Mouse (Mus musculus) heart, embryonic 11.5 days (tissue): Measurements from ENCODE around the gene Fnbp1l. TPM values are rescaled to one million over a fixed set of nuclear protein-coding genes. Genes with fewer than 3 reads are reported as not detected.

ENCODE experiments used
- ATAC-seq: fragments of 200-750 bp; cut with Nextera tagmentation; replicated peaks from 2 replicates; pipeline ENCODE4 v1.8.0; 2017; ENCODE audit warnings: moderate library complexity; ENCODE audit not compliant: insufficient number of reproducible peaks, low FRiP score, low TSS enrichment
- H3K27ac ChIP-seq: fragments of 300-500 bp; sonication (generic); 2 replicates; pipeline ENCODE4 v1.5.1; 2014; ENCODE audit warnings: mild to moderate bottlenecking, low read depth, low read length
- H3K27me3 ChIP-seq: fragments of 300-500 bp; sonication (generic); 2 replicates; pipeline ENCODE4 v1.6.1; 2014; ENCODE audit warnings: mild to moderate bottlenecking, low read length, mixed read lengths; ENCODE audit not compliant: control insufficient read depth, insufficient read depth
- H3K36me3 ChIP-seq: fragments of 300-500 bp; sonication (generic); 2 replicates; pipeline ENCODE4 v1.6.1; 2014; ENCODE audit warnings: mild to moderate bottlenecking, low read length, moderate library complexity, mixed read lengths; ENCODE audit not compliant: control insufficient read depth, insufficient read depth
- H3K4me1 ChIP-seq: fragments of 300-500 bp; sonication (generic); 2 replicates; pipeline ENCODE4 v1.6.1; 2014; ENCODE audit warnings: low read length; ENCODE audit not compliant: control insufficient read depth, insufficient read depth
- H3K4me2 ChIP-seq: fragments of 300-500 bp; sonication (generic); 2 replicates; pipeline ENCODE4 v1.6.1; 2014; ENCODE audit warnings: mild to moderate bottlenecking, moderate library complexity
- H3K4me3 ChIP-seq: fragments of 300-500 bp; sonication (generic); 2 replicates; pipeline ENCODE4 v1.5.1; 2014; ENCODE audit warnings: low read depth, low read length
- H3K9ac ChIP-seq: fragments of 300-500 bp; sonication (generic); 2 replicates; pipeline ENCODE4 v1.6.1; 2014; ENCODE audit warnings: mild to moderate bottlenecking, low read depth, low read length, moderate library complexity
- H3K9me3 ChIP-seq: fragments of 300-500 bp; sonication (generic); replicated peaks from 2 replicates; pipeline ENCODE4 v1.6.1; 2016; ENCODE audit warnings: low read length; ENCODE audit not compliant: control insufficient read depth
- WGBS: fragments of 180-500 bp; shearing (Covaris S2); extraction: QIAGEN DNeasy Blood & Tissue Kit; methylation state at CpG from one replicate; pipeline ENCODE4 v1.1.7; 2014; ENCODE audit not compliant: insufficient replicate concordance; 5-methylcytosine and 5-hydroxymethylcytosine counted together
- polyA plus RNA-seq: library from polyadenylated mRNA; unstranded; fragments of >200 nt; fragmentation: Nextera tagmentation; extraction: Ambion mirVana; gene quantifications from 2 replicates; pipeline ENCODE4 v1.2.1, GENCODE M21; 2014

Gene Fnbp1l
- polyA plus RNA-seq, 1 experiment from 2014 or later: 35.1 TPM

DNA sequence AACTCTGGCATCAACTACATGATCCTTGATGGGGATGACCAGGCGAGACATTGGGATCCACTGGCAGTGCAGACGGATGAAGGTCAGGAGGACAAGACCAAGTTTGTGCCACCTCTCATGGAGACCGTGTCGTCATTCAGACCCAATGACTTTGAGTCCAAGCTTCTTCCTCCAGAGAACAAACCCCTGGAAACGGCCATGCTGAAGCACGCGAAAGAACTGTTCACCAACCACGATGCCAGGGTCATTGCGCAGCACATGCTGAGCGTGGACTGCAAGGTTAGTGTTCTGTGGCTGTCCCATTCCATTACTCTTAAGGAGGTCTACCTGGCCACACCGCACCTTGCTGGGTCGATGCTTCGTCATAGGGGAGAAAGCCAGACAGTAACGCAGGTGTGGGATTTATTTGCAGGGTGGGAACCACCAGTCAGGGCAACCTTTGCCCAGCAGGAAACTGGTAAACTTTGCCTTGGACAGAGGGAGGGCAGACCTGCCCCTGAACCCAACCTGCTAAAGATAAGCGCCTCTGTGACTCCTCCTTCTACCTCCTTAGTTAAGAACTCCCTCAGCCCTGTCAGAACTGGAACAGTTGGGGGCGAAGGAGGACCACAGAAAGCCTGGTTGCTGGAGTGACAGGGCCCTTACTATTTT is 106.7 kb downstream of the Fnbp1l start:
- WGBS: 88% methylated on average over 16 of the region's 16 CpGs
- no peak overlapping the region for H3K9ac ChIP-seq
- H3K4me3 ChIP-seq: no peak overlapping the region
- H3K36me3 ChIP-seq: no peaks in the 10 kb centered on the region
- peaks cover 32% of the 10 kb centered on the region for H3K4me1 ChIP-seq
- no peaks in the 10 kb centered on the region for H3K9me3 ChIP-seq
- no peaks in the 10 kb centered on the region for H3K27me3 ChIP-seq
- H3K4me2 ChIP-seq: no peak overlapping the region
- H3K27ac ChIP-seq: no peak overlapping the region
- no peak for ATAC-seq

DNA sequence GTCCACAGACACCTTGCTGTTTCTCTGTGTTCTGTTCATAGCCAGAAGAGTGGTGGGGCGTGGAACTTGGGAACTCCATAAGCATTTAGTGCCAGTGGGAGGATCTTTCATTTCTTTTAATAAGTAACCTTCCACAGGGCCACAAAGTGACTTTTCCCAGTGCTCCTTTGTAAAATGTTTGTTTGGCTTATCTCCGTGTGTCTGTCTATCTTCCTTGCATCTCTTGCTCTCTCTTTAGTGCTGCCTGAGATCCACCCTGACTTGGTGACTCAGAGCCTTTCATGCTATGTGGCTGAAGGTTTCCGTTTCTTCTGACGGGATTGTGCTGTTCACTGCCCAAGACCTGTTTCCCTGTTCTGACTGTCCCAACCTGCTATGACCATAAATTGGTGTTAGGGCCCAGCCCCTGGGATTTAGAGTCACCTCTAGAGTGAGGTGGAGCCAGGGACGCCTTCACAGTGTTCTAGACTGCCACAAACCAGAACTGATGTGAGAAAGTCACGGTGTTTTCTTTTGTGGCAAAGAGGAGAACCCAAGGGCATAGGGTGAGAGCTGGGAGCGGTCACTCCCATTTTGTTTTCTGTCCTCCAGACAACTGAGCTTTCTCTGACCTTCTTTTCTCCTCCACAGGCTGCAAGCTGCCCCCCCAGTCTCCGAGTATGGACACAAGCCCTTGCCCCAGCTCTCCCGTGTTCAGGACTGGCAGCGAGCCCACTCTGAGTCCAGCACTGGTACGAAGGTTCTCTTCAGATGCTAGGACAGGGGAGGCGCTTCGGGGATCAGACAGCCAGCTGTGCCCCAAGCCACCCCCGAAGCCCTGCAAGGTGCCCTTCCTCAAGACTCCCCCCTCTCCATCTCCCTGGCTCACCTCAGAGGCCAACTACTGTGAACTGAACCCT is 107.5 kb downstream of the Fnbp1l start:
- WGBS: 81% methylated on average over 14 of the region's 14 CpGs
- no peak overlapping the region for H3K9ac ChIP-seq
- H3K27me3 ChIP-seq: no peaks in the 10 kb centered on the region
- H3K27ac ChIP-seq: no peak overlapping the region
- no peak for ATAC-seq
- peaks cover 32% of the 10 kb centered on the region for H3K4me1 ChIP-seq
- H3K4me2 ChIP-seq: no peak overlapping the region
- H3K9me3 ChIP-seq: no peaks in the 10 kb centered on the region
- no peaks in the 10 kb centered on the region for H3K36me3 ChIP-seq
- no peak overlapping the region for H3K4me3 ChIP-seq

DNA sequence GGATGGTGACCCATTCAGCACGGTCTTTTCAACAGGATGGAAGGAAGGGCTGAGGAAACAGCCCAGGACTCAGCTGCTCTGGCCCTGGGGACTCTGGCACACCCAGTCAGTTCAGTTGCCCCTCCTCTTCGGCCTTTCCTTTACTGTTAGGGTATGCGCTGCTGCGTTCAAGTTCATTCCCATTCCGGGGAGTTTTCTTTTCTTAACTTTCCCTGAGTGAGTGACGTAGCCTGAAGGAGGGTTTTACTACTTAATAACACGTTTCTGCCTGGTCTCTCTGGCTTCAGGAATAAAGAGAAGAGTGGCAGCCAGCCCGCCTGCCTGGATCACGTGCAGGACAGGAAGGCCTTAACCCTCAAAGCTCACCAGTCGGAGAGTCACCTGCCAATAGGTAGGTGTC is 108.6 kb downstream of the Fnbp1l start:
- H3K36me3 ChIP-seq: no peaks in the 10 kb centered on the region
- no peaks in the 10 kb centered on the region for H3K27me3 ChIP-seq
- no peak overlapping the region for H3K9ac ChIP-seq
- no peaks in the 10 kb centered on the region for H3K9me3 ChIP-seq
- H3K4me1 ChIP-seq: peaks cover 26% of the 10 kb centered on the region
- H3K4me3 ChIP-seq: no peak overlapping the region
- no peak overlapping the region for H3K4me2 ChIP-seq
- 68% methylated on average over 10 of the region's 10 CpGs for WGBS
- H3K27ac ChIP-seq: no peak overlapping the region
- ATAC-seq: no peak

DNA sequence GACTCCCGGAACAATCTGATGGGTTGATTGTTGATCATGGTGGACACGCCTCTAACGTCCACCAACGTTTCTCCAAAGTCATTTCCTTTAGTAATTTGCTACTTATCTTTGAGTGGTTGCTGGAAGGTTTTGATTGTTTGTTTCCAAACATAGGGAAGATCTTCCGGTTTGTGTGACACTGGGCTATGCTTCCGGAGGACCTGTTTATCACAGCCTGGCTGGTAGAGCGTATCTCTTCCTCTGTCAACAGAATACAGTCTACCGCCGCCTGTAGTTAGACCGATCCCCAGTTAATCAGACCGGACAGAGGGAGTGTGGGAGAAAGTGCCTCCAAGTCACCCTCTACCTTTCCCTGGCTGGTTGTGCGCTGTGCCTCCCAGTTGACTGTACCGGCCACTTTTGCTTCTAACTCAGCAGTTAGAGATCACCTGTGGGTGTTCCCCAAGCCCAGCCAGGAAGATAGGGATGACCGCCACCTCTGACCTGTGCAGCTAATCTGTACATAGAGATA is 109.2 kb downstream of the Fnbp1l start:
- H3K4me3 ChIP-seq: no peak overlapping the region
- no peak for ATAC-seq
- no peaks in the 10 kb centered on the region for H3K27me3 ChIP-seq
- H3K27ac ChIP-seq: no peak overlapping the region
- peak overlapping the region; percentile 24 for H3K4me2 ChIP-seq
- peaks cover 19% of the 10 kb centered on the region for H3K4me1 ChIP-seq
- H3K9ac ChIP-seq: no peak overlapping the region
- no peaks in the 10 kb centered on the region for H3K36me3 ChIP-seq
- no peaks in the 10 kb centered on the region for H3K9me3 ChIP-seq
- WGBS: 53% methylated on average over 14 of the region's 14 CpGs

DNA sequence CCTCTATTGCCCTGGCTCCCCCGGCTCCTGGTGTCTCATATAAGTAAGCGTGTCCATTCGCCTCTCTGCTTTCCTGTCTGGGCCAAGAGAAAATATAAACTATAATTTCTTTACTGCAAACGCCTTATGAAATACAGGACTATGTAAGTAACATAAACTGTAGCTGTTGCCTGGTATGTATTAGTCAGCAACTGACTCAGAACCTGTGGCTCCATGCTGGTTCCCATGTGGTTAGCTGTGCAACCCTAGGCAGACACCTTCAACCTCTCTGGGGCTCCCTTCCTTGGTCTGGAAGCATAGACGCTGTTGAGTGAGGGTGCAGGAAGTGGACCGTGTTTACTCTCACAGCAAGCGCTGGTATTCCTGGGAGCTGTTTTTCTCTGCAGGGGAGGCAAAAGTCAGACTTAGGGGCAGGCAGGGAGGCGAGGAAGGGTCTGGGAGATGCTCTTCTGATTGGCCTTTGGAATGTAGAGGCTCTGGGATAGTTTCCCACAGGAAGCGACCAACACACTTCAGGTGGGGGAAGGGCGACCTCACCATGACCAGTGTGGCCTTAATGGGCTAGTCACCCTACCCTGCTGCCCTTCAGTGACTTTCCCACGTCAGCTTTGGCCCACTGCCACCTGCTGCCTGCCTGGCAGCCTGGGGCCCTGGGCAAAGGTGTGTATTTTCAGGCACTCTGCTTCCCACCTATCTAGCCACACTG is 109.8 kb downstream of the Fnbp1l start:
- no peak for ATAC-seq
- Histone ChIP-seq H3K27ac (no peak overlapping the region), H3K36me3 (no peaks in the 10 kb centered on the region), H3K9ac (no peak overlapping the region), H3K4me3 (no peak overlapping the region), H3K27me3 (no peaks in the 10 kb centered on the region), H3K4me1 (peaks cover 15% of the 10 kb centered on the region), H3K4me2 (peak overlapping the region; percentile 24; the same call in 1 of the 2 replicates), H3K9me3 (no peaks in the 10 kb centered on the region)
- WGBS: 46% methylated on average over 11 of the region's 11 CpGs

DNA sequence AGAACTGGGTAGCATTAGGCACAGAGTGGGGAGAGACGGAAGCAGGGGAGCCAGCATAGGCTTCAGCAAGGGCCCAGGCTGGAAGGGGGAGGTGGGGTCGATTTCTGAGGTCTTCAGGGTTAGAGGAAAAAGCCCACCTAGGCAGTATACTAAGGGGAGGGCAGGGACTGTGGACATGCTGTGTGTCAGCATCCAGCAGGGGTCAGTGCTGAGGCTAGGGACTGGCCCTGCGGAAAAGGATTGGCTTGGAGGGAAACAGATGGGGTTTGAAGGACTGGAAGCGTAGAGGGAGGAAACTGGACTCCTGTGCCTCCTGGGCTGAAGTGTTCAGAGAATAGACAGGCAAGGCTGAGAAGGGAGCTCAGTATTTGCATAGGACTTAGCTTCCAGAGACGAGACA is 110.4 kb downstream of the Fnbp1l start:
- no peak overlapping the region for H3K27ac ChIP-seq
- no peak; the same call in 1 of the 2 replicates for ATAC-seq
- H3K27me3 ChIP-seq: no peaks in the 10 kb centered on the region
- 26% methylated on average over 5 of the region's 5 CpGs for WGBS
- no peak overlapping the region for H3K9ac ChIP-seq
- no peaks in the 10 kb centered on the region for H3K9me3 ChIP-seq
- H3K36me3 ChIP-seq: no peaks in the 10 kb centered on the region
- no peak overlapping the region for H3K4me2 ChIP-seq
- no peak overlapping the region for H3K4me3 ChIP-seq
- H3K4me1 ChIP-seq: peaks cover 15% of the 10 kb centered on the region

DNA sequence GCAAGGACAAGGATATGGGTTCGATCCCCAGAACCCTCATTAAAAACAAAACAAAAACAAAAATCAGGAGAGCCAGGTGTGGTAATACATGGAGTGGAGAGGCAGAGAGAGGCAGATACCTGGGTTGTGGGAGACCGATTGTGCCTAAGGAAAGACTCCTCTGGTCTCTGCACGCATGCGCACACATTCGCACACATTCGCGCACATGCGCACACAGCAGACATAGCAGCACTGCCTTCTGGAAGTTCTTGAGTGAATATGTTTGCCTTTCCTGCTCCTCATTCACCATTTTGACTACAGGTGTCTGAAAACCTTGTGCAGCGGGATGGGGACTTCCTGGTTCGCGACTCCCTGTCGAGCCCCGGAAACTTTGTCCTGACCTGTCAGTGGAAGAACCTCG is 111.7 kb downstream of the Fnbp1l start:
- no peak overlapping the region for H3K27ac ChIP-seq
- no peak overlapping the region for H3K4me2 ChIP-seq
- H3K4me1 ChIP-seq: peaks cover 15% of the 10 kb centered on the region
- H3K9ac ChIP-seq: no peak overlapping the region
- H3K9me3 ChIP-seq: no peaks in the 10 kb centered on the region
- ATAC-seq: no peak
- no peaks in the 10 kb centered on the region for H3K36me3 ChIP-seq
- no peak overlapping the region for H3K4me3 ChIP-seq
- no peaks in the 10 kb centered on the region for H3K27me3 ChIP-seq
- WGBS: 94% methylated on average over 14 of the region's 14 CpGs

DNA sequence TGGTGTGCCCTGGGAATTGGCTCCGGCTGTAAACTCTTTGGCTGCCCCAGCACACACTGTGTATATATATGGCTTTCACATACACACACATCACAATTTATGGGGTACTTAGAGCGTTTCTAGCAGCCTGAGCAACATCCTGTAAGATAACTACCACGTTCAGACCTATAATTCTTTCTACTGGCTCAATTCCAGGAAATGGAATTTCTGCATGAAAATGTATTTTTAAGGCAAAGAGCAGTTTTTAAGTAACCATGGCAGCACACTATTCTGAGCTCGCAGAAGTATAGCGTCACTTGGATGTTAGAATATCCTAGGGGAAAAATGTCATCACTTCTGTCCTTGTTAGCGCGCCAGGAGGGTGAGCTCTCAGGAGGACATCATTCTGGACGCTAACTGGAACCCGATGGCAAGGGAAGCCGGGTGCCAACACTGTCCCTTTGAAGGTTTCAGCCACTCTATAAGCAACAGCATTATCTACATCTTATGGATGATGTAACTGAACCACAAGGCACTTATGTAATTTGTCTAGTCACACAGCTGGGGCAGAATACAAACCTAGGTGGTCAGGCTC is 113.1 kb downstream of the Fnbp1l start:
- Histone ChIP-seq H3K27me3 (no peaks in the 10 kb centered on the region), H3K9ac (no peak overlapping the region), H3K4me1 (peaks cover 15% of the 10 kb centered on the region), H3K4me2 (no peak overlapping the region), H3K4me3 (no peak overlapping the region), H3K36me3 (no peaks in the 10 kb centered on the region), H3K27ac (no peak overlapping the region), H3K9me3 (no peaks in the 10 kb centered on the region)
- no peak for ATAC-seq
- WGBS: 74% methylated on average over 10 of the region's 10 CpGs
